ENCODE assay signal across 22 mouse cellular contexts in the genomic region with DNA sequence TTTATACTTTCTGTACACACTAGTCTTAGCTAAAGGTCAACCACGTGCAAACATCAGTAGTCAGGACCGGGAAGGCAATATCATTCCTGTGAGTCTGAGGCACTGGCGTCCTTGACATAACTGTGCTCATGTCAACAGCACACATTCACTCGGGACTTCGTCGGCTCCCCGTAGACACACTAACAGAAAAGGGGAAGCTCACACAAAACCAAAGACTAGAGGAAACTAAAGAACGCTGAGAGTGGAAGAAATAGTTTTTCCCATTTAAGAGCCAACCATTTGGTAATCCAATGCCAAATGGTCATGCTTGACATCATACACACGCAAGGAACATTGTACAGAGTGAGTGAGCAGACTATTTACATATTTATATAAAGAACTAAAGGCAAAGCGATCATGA.
DNase-seq lines count a peak whose midpoint lies in the region; ATAC-seq and TF ChIP-seq lines count a peak whose summit lies in the region.
"Had no signal": no experiment of that assay in that cellular context is flagged by ENCODE, and none has a peak within 500 bp of the region (broad histone marks: within the 10 kb centered on the region; RNA-seq: fewer than 3 reads in every experiment).

No protein-coding gene starts in this region.

- no peaks in the 10 kb centered on the region for H3K9me3 ChIP-seq in embryonic facial prominence, embryonic 14.5 days (ENCODE audit: control insufficient read depth, low read length)
- H3K9me3 ChIP-seq in embryonic facial prominence, embryonic 10.5 days, result no peaks in the 10 kb centered on the region
- H3K9me3 ChIP-seq in liver, postnatal 0 days (ENCODE audit: low read length), result no peaks in the 10 kb centered on the region
- H3K9me3 ChIP-seq in CH12.LX (replicated peaks; ENCODE audit: low read length), result peaks cover 52% of the 10 kb centered on the region
- H3K9me3 ChIP-seq: embryonic facial prominence, embryonic 13.5 days; forebrain, embryonic 13.5 days; forebrain, embryonic 15.5 days had no signal

- dilution Hi-C loops in CH12.LX (cut with MboI; ENCODE audit: extremely low pct_ligation_motif_present, extremely low pct_unique_long_range_greater_than_20kb, low sequenced_read_pairs), result no loop called here

- no peaks in the 10 kb centered on the region for H3K36me3 ChIP-seq in embryonic facial prominence, embryonic 14.5 days (ENCODE audit: control insufficient read depth, insufficient read depth, low read length)
- H3K36me3 ChIP-seq in embryonic facial prominence, embryonic 10.5 days (replicated peaks), result no peaks in the 10 kb centered on the region
- no peaks in the 10 kb centered on the region for H3K36me3 ChIP-seq in liver, postnatal 0 days (replicated peaks; ENCODE audit: insufficient read depth, low read length)
- H3K36me3 ChIP-seq in CH12.LX (replicated peaks in 1 of 2; ENCODE audit: control insufficient read depth in 1 of 2, insufficient read depth in 1 of 2, low read length in 1 of 2), result no peaks in the 10 kb centered on the region
- H3K36me3 ChIP-seq: embryonic facial prominence, embryonic 13.5 days; forebrain, embryonic 15.5 days; G1E had no signal

- H3K4me2 ChIP-seq in embryonic facial prominence, embryonic 14.5 days (ENCODE audit: low read depth, low read length), result no peak overlapping the region
- no peak overlapping the region for H3K4me2 ChIP-seq in liver, postnatal 0 days (ENCODE audit: low read depth, low read length)
- peak overlapping the region; percentile 6; the same call in 1 of the 2 replicates for H3K4me2 ChIP-seq in CH12.LX (ENCODE audit: insufficient read depth, low read depth, poor library complexity, severe bottlenecking)
- H3K4me2 ChIP-seq: embryonic facial prominence, embryonic 13.5 days; forebrain, embryonic 13.5 days; forebrain, embryonic 15.5 days had no signal

- no peak for ATAC-seq in embryonic facial prominence, embryonic 14.5 days (ENCODE audit: low read depth)
- ATAC-seq in liver, postnatal 0 days, result no peak
- ATAC-seq in CD4-positive, CD25-positive, alpha-beta regulatory T cell, adult 4 months, result no peak
- ATAC-seq: activated CD4-positive, CD25-positive, alpha-beta regulatory T cell, adult 4 months; forebrain, embryonic 13.5 days; forebrain, embryonic 15.5 days; forebrain, postnatal 0 days; Patski had no signal

- no peak overlapping the region for H3K27ac ChIP-seq in embryonic facial prominence, embryonic 14.5 days (replicated peaks; ENCODE audit: low read depth, low read length)
- no peak overlapping the region for H3K27ac ChIP-seq in embryonic facial prominence, embryonic 10.5 days (replicated peaks)
- H3K27ac ChIP-seq in liver, postnatal 0 days (ENCODE audit: low read depth), result no peak overlapping the region
- no peak overlapping the region for H3K27ac ChIP-seq in CH12.LX (ENCODE audit: insufficient read depth, low read depth)
- H3K27ac ChIP-seq: embryonic facial prominence, embryonic 13.5 days; forebrain, embryonic 13.5 days; forebrain, embryonic 15.5 days had no signal

- no peak for TF ChIP-seq CTCF in liver, postnatal 0 days (IDR thresholded peaks at IDR 0.05; ENCODE audit: low read depth)
- TF ChIP-seq CTCF in CH12.LX (conservative IDR thresholded peaks at IDR 0.05 in 1 of 2, IDR thresholded peaks at IDR 0.05 in 1 of 2; ENCODE audit: low read depth in 2 of 2, low read length in 2 of 2), result no peak

- H3K4me1 ChIP-seq in embryonic facial prominence, embryonic 14.5 days (ENCODE audit: control insufficient read depth, insufficient read depth, low read length), result no peaks in the 10 kb centered on the region
- H3K4me1 ChIP-seq in embryonic facial prominence, embryonic 10.5 days, result no peaks in the 10 kb centered on the region
- no peaks in the 10 kb centered on the region for H3K4me1 ChIP-seq in liver, postnatal 0 days (ENCODE audit: insufficient read depth)
- peaks cover 0 to 2% of the 10 kb centered on the region in 2 experiments; a peak in 1 of 4 replicates for H3K4me1 ChIP-seq in CH12.LX (ENCODE audit: control insufficient read depth in 1 of 2, insufficient read depth in 2 of 2)
- H3K4me1 ChIP-seq: embryonic facial prominence, embryonic 13.5 days; forebrain, embryonic 13.5 days; forebrain, embryonic 15.5 days had no signal

- DNase-seq in embryonic facial prominence, embryonic 14.5 days (ENCODE audit: low spot score), result peak; percentile 2
- DNase-seq in embryonic facial prominence, embryonic 10.5 days (ENCODE audit: low spot score), result no peak
- DNase-seq in liver (peak; percentile 4), CH12.LX (ENCODE audit: extremely low read depth) (no peak)
- no peak for DNase-seq in liver, postnatal 0 days
- DNase-seq: adrenal gland, adult 8-10 months; adrenal gland, postnatal 14 days; adrenal gland, postnatal 36 days; B cell, adult 2 months; cerebellum, adult 11-12 months; cerebellum, adult 2 months; cerebellum, adult 9-10 months; cerebellum, postnatal 10 days; cerebellum, postnatal 25 days; forebrain, postnatal 0 days had no signal

- no peak for TF ChIP-seq EP300 in liver, postnatal 0 days (IDR thresholded peaks at IDR 0.05; ENCODE audit: low read depth)
- TF ChIP-seq EP300 in CH12.LX (IDR thresholded peaks at IDR 0.05; ENCODE audit: low read length), result no peak

- no peaks in the 10 kb centered on the region for H3K79me2 ChIP-seq in CH12.LX (replicated peaks; ENCODE audit: control insufficient read depth, extremely low read depth, insufficient read depth, poor library complexity, severe bottlenecking)

- in situ Hi-C loops in CH12.LX (cut with MboI; ENCODE audit: low pct_ligation_motif_present, low pct_unique_long_range_greater_than_20kb, low sequenced_read_pairs), result loop anchor here (25.0 kb wide), 1 partner anchor 89 kb away; no protein-coding TSS in a partner anchor

- no peak overlapping the region for H3K4me3 ChIP-seq in embryonic facial prominence, embryonic 14.5 days (ENCODE audit: low read depth, low read length)
- no peak overlapping the region for H3K4me3 ChIP-seq in embryonic facial prominence, embryonic 10.5 days
- no peak overlapping the region for H3K4me3 ChIP-seq in liver, postnatal 0 days (ENCODE audit: low read depth, low read length)
- H3K4me3 ChIP-seq in CH12.LX (replicated peaks in 1 of 3; ENCODE audit: low read depth in 2 of 3, low read length in 2 of 3, poor library complexity in 1 of 3), result no peak overlapping the region
- H3K4me3 ChIP-seq: embryonic facial prominence, embryonic 13.5 days; forebrain, embryonic 13.5 days; forebrain, embryonic 15.5 days had no signal

- no peak overlapping the region for H3K9ac ChIP-seq in embryonic facial prominence, embryonic 14.5 days (ENCODE audit: low read depth, low read length)
- no peak overlapping the region for H3K9ac ChIP-seq in liver, postnatal 0 days (replicated peaks)
- H3K9ac ChIP-seq in CH12.LX (ENCODE audit: insufficient read depth, low read depth), result no peak overlapping the region
- H3K9ac ChIP-seq: embryonic facial prominence, embryonic 13.5 days; forebrain, embryonic 13.5 days; forebrain, embryonic 15.5 days; forebrain, postnatal 0 days had no signal

- TF ChIP-seq RAD21 in CH12.LX (IDR thresholded peaks at IDR 0.05; ENCODE audit: low read depth, low read length), result no peak

- no peaks in the 10 kb centered on the region for H3K27me3 ChIP-seq in embryonic facial prominence, embryonic 14.5 days (replicated peaks; ENCODE audit: control insufficient read depth, insufficient read depth, low read length)
- no peaks in the 10 kb centered on the region for H3K27me3 ChIP-seq in embryonic facial prominence, embryonic 10.5 days (replicated peaks; ENCODE audit: low read depth, poor library complexity, severe bottlenecking)
- H3K27me3 ChIP-seq in liver, postnatal 0 days (ENCODE audit: insufficient read depth, low read length), result no peaks in the 10 kb centered on the region
- H3K27me3 ChIP-seq in CH12.LX (replicated peaks), result no peaks in the 10 kb centered on the region
- H3K27me3 ChIP-seq: embryonic facial prominence, embryonic 13.5 days; forebrain, embryonic 13.5 days; forebrain, embryonic 15.5 days; Patski had no signal

- no peak for TF ChIP-seq POLR2A in CH12.LX (IDR thresholded peaks at IDR 0.05; ENCODE audit: low read depth, low read length)

- WGBS in embryonic facial prominence, embryonic 14.5 days, result 81% methylated on average over 10 of the region's 10 CpGs
- 88% methylated on average over 10 of the region's 10 CpGs for WGBS in embryonic facial prominence, embryonic 10.5 days
- 39% methylated on average over 10 of the region's 10 CpGs for WGBS in liver, postnatal 0 days (ENCODE audit: insufficient replicate concordance)

TF ChIP-seq in CH12.LX, 34 proteins besides CTCF, POLR2A, EP300 and RAD21:
- TF ChIP-seq E2F4 (IDR thresholded peaks at IDR 0.05; ENCODE audit: insufficient replicate concordance, low read depth, low read length), result no peak
TF ChIP-seq in CH12.LX: peak in this region for 0.

Comparison
In these comparisons a context has a peak if more than half of its experiments do, and no peak if none do; other contexts are left out.
1. DNase-seq: peak in embryonic facial prominence, embryonic 14.5 days (single experiment) and liver (single experiment); none in embryonic facial prominence, embryonic 10.5 days (single experiment), liver, postnatal 0 days (single experiment) and CH12.LX (single experiment).